Mouse (Mus musculus) heart, adult 18-20 months (tissue): ENCODE results near the gene Fgf3. TPM values are rescaled to one million over a fixed set of nuclear protein-coding genes. Genes with fewer than 3 reads are reported as not detected.
"Not testable (repeated sequence)": the region's sequence is repeated elsewhere in the genome, so short reads cannot be mapped to it uniquely, and the experiment has no call there.

ENCODE experiments used
- DNase-seq, 2 experiments: peaks; one replicate each; pipeline ENCODE4 v3.0.0; 2021 to 2022; ENCODE audit warnings: mixed read lengths in 1 of 2
- total RNA-seq, 2 experiments: library from RNA; stranded (reverse); gene quantifications; 2 replicates each; pipeline ENCODE4 v1.2.3; 2021

The Fgf3 gene
- total RNA-seq, 2 experiments from 2014 or later: not detected

DNA sequence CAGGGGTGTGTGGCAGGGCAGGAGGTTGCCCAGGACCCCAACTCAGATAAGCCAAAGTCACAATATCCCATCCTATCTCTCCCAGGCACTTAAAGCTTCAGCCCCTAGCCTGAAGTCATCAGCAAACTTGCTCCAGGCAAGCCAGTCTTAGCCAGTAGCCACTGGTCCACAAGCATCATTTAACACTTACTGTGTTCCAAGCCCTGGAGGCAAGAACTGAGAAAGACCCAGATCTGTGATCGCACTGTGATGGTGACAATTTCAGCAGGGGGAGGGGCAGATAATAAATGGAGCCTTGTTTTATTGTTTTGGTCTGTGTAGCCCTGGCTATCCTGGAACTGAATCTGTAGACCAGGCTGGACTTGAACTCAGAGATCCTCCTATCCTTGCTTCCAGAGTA, 20.8 kb downstream of the Fgf3 start:
- DNase-seq: no peak

DNA sequence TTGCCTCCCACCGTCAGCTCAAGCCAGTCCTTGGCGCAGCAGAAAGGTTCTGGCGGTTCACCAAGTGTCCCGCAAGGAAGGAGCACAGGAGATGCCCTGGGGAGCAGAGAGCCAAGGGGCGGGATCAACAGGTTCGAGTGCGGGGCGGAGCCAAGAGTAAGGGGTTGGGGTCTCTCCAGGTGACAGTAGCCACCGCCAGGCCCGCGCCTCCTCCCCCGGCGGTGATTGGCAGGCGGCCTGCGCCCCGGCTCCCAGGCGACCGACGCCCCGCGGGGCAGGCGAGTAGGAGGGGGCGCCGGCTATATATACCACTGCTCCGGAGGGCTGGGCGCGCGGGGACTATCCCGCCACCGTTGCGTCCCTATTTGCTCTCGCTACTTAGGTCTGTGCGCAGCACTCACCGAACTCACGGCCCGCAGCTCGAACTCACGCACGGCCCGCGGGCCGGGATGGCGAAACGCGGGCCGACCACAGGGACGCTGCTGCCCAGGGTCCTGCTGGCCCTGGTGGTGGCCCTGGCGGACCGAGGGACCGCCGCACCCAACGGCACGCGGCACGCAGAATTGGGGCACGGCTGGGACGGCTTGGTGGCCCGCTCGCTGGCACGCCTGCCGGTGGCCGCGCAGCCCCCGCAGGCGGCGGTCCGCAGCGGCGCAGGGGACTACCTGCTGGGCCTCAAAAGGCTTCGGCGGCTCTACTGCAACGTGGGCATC, 23.3 kb downstream of the Fgf3 start:
- no peak for DNase-seq

DNA sequence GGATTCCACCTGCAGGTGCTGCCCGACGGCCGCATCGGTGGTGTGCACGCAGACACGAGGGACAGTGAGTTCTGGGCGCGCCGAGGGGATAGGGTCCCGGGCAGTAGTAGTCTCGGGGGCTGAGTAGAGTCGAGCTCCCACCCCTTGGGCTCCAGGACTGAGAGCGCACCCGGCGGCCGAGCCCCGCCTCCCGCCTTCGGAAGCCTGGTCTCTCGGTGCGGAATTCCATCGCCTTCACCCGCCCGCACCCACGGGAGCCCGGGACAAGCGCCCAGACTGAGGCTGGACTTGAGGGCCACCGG, 23.8 kb downstream of the Fgf3 start:
- no peak for DNase-seq

DNA sequence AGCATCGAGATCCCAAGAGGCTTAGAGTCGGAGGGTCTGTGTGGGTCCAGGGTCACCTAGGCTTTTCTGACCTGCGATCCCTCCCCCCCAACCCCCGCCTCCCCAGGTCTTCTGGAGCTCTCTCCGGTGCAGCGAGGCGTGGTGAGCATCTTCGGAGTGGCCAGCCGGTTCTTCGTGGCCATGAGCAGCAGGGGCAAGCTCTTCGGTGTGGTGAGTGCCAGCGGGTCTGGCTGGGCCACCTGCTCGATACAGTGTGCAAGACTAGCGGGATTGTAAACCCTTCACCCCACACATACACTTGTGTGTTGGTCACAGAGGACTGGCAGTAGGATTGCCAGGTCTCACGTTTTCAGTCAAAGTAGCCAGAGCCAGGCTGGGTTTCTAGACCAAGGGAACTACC, 24.2 kb downstream of the Fgf3 start:
- no peak for DNase-seq

DNA sequence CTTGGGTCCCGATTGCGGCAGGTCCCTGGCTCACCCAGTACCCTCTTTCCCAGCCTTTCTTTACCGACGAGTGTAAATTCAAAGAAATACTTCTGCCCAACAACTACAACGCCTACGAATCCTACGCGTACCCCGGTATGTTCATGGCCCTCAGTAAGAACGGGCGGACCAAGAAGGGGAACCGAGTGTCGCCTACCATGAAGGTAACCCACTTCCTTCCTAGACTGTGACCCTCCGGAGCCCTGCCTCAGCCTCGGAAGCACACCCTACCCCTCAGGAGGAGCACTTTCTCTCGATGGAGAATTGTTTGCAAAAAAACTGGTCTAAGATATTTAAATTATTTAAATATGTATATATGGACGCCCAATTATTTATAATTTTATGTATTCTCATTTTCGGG, 24.8 kb downstream of the Fgf3 start:
- DNase-seq: no peak

DNA sequence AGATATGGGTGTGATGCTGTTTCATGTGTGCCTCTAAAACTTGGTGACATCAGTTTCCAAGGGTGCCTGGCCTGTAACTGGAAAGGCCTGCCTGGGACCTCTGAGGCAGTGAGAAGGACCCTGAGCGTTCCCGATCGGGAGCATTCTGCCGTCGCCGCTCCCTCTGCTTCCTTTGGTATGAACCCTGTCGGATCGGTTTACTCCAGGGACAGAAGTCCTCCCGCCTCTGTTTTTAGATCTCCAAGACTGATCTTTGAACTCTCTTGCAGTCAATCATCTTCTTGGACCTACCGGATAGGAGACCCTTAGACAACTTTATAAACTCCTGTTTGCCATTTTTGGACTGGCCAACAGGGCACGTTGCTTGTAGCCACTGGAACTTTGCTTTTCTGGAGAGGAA, 25.3 kb downstream of the Fgf3 start:
- DNase-seq: no peak

DNA sequence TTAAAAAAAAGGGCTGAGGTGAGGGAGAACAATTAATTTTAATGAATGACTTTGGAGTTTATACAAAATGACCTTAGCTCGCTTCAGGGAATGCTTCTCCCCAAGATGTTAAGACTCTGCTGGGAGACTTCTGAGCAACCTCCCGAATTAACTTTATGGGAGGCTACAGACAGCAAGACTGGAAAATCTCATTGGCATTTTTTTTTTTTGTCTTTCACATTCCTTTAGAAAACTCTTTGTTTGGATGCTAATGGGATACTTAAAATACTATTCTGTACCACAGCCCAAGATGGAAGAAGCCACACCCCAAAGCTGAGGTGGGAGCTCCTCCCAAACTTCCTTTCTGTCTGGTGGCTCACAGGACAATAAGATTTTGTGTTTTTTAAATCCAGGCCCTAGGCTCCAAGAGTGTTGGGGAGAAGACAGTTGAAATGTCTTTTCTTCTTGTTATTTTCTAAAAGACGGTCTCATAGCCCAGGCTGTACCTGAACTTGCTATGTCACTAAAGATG, 26.3 kb downstream of the Fgf3 start:
- DNase-seq: no peak

DNA sequence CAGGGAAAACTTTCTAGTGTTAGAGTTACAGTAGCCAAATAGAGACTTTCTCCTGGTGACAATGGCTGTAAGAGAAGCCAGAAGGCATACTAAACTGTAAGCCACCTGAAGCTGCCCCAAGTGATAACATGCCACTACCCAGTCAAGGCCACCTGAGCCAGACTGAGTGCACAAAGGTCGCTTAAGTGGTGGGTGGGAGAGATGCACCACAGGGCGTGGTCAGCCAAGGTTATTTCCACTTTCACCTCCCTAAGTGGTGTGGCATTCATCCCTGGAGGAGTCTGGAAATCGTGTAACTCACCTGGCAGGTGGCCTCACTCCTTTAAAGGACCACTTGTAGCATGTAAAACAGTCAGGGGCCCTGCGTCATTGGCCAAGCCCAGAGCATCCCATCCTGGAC, 29.3 kb downstream of the Fgf3 start:
- no peak for DNase-seq

DNA sequence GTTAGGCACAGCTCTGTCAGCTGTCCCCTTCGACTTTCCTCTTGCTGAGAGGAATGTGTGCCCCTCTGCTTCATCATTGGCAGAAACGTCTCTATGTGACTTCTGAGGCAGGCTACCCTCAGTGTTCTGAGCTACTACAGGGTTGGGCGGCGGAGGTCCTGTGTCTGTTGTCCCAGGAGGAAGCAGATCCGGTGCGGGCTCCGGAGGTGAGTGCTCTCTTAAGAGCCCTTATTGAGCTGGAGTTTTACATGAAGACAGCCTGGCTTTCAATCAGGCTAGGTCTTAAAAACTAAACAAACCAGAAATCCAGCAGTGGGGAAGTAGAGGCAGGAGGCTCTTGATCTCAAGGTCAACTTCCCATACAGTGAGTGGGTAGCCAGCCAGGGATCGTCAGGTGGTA, 29.7 kb downstream of the Fgf3 start:
- no peak for DNase-seq

DNA sequence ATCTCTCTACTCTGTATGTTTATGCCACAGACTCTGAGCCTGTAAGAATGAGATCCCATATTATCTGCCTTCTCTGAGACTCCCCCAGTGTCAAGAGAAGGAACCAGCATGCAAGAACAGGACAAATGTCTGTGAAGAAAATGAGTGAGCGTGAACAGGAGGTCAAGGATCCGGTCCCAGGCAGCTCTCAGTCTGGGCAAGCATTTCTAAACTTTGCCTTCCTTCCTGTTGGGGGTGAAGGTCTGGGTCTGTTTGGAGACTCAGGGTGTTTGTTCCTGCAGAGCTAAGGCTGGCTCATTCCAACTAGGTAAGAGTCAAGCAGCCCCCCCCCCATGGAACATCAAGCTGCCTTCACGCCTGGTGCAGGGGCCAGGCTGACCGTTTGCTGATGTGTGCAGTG, 34.5 kb downstream of the Fgf3 start:
- DNase-seq: no peak

DNA sequence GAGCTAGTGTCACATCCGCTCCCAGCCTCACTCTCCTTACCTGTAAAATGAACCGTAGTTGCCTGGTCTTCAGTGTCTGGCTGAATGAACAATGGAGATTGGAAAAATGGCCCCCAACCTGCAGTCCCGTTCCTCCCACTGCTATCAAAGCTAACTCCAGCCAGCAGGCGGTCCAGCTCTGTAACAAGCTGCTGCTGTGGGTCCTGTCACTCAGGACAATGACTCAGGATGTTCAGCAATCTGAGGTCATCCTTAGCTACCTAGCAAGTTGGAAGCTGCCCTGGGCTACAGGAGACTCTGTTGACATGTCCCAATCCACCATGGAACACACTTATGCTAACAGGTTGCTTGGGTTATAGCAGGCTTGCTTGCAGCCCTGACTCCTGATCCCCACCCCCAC, 35.3 kb downstream of the Fgf3 start:
- no peak for DNase-seq

DNA sequence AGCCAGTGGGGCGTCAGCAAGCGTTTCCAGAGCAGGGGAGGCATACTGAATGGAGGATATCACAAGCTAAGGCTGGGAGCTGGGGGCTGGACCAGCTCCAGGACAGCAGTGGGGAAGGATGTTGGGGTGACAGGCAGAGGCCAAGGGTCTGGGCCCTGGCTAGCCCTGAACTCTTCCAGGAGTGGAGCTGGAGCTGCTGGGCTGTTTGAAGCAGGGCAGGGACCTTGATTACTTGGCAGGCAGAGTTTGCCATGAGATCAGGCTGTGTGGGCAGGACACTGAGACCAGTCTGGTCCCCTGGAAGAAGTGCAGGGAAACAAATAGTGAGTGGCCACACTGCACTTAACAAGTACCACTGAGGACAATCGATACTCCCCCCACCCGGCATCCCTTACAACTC, 36.3 kb downstream of the Fgf3 start:
- no peak for DNase-seq

DNA sequence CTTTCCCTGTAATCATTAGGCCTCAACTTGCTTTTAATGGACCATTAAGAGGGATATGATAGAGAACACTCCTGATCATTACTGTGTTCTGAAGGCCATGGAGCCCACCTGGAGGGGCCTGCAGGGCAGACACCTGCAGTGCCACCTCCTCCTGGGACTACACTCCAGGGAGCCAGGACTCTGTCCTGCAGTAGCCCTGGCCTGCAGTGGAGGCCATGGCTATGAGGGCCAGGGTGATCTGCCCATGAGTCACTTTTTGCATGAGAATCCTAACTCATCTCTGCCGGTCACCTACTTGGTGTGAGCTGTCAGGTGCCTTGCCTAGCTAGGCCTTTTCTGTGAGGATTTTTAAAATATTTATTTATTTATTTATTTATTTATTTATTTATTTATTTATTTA, 40.5 kb downstream of the Fgf3 start:
- DNase-seq: no peak

DNA sequence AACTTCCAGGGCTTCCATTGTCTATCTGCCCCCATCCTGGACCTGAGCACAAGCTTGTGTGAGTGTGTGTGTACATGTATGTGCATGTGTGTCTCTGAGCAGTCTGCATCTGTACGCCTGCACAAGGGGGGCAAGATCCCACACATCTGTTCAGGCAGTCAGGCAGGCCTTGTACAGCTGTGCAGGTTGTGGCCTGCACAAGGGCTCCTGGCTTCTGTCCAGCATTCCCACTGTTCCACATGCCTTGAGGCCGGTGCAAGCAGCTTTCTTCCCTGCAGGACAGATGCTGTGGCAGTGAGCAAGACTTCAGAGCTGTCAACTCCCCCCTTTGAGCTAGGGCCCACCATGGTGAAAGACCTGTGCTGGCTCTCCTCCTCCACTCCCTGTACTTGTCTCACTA, 45.2 kb downstream of the Fgf3 start:
- DNase-seq: no peak

DNA sequence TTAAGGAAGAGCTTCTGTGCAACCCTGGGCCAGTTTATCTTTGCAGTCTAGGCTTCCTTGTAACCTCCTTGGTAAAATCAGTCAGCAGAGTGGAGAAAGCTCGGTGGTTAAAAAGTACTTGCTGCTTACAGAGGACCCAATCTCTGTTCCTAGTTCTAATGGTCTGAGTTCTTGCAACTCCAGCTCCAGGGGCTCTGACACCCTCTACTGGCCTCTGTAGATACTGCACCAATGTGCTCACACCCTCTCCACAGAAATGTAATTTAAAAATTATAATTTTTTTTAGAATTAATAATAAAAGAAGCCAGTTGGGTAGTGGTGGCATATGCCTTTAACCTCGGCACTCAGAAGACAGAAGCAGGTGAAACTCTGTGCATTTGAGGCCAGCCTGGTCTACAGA, 49.8 kb downstream of the Fgf3 start:
- no peak for DNase-seq

DNA sequence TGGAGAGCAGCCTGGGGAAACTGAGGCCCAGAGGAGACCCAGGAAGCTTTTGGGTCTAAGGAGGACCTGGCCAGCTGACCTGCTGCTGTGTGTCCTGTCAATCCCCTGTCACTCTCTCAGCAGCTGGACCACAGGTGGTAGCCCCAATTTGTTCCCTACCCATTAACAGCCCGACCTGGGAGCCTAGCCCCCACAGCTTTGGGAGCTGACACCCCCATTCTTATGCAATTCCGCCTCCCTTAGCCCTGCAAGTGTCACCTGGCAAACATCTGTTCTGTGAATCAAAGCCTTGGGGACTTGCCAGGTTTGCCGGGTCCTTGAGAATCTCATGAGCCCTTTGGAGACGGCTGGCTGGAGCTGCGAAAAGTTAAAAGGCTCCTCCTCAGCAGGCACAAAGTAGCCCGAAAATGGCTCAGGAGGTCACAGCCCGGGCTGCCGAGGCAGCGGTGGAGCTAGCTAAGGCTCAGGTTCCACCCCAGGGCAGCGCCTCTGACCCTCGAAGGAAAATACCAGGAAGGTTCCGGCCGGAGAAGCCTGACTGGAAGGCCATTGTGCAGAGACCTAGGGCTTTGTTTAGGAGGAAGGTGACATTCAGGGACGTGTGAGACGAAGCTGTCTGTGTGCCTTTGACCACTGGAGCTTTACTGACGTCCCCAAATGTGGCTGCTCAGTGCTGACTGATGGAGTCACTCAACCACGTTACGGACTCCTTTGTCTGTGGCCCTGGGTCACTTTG, 50.8 kb downstream of the Fgf3 start:
- no peak for DNase-seq

DNA sequence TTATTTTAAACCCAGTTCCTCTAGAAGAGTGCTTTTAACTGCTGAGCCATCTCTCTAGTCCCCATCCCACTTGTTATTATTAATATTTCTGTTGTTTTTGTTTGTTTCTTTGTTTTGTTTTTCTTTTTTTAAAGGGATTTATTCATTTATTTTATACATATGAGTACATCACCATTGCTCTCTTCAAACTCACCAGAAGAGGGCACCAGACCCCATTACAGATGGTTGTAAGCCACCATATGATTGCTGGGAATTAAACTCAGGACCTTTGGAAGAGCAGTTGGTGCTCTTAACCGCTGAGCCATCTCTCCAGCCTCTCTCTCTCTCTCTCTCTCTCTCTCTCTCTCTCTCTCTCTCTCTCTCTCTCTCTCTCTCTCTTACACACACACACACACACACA, 52.8 kb downstream of the Fgf3 start:
- DNase-seq: not testable (repeated sequence)

DNA sequence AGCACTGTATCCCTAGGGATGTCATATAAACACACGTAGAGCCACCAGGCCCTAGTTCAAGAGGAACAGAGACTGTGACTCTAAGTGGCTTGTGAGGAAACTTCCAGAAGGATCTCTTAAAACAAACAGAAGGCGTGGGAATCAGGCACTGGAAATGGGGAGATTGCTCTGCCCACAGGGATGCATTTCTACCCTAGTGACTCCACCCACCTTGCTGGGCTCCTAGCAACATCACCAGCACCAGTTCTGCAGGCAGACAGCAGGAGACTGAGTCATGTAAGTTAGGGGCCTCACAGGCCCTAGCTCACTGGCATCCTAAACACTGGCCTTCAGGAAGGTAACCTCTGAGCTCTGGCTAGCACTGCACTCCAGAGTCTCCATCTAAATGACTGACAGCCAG, 54.0 kb downstream of the Fgf3 start:
- DNase-seq: no peak

DNA sequence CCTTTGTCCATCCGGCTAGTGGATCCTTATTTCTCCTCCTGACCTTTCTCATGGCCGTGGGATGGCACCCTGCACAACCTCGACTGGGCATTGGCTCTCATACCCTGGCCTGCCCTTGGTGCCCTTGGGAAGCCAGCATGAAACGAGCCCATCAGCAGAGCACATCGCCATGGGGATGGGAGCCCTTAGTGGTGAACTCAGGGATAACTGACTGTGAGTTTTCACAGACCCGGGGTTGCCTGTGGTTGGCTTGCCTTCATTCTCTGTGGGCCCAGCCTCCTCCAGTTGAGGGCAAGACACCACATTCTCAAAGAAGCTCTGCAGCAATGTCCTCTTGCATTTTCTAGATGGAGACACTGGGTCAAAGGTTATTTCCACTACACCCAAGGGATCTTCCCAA, 54.4 kb downstream of the Fgf3 start:
- DNase-seq: no peak

Other genes with a start within 250 kb of the Fgf3 start
- gene Ano1, start 86.1 kb upstream of the Fgf3 start, total RNA-seq: 10 to 100 TPM; 10.3 to 13.0 TPM
- not detected for gene Fgf4, start 9.3 kb downstream of the Fgf3 start, total RNA-seq
- not detected for gene Fgf15, start 58.4 kb downstream of the Fgf3 start, total RNA-seq
- gene LTO1, start 77.0 kb downstream of the Fgf3 start, total RNA-seq: 10 to 100 TPM; 18.1 to 18.3 TPM
- gene Ccnd1, start 101.8 kb downstream of the Fgf3 start, total RNA-seq: 10 to 100 TPM; 38.3 to 62.8 TPM